Mouse (Mus musculus): Measurements from ENCODE around the gene Ccdc122. TPM values are rescaled to one million over a fixed set of nuclear protein-coding genes. Genes with fewer than 3 reads are reported as not detected.
"Not testable (repeated sequence)": the region's sequence is repeated elsewhere in the genome, so short reads cannot be mapped to it uniquely, and the experiment has no call there.

Gene Ccdc122
- polyA plus RNA-seq, 1 experiment, result not detected

DNA sequence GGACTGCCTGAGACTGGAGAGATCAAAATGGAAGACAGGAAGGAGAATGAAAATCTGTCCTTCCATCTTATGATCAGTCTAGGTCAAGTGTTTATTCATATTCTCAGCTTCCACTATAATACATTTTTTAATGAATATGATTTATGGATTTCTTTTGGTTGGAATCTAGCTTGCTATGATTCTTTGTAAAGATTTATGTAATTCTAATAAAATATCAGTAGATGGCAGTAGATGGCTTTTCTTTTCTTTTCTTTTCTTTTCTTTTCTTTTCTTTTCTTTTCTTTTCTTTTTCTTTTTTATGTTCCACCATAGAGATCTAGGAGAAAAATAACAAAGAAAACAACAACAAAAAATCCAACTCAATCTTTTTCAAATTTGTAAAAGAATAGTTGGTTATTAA lies 16.7 kb downstream of the Ccdc122 start:
- Histone ChIP-seq H3K4me3 (ENCODE audit: insufficient read depth, low read depth, low read length) (no peak overlapping the region), H3K4me1 (ENCODE audit: control insufficient read depth, insufficient read depth, low read length) (no peaks in the 10 kb centered on the region), H3K27ac (ENCODE audit: insufficient read depth, low read depth, low read length) (no peak overlapping the region)
- no peak for TF ChIP-seq POLR2A (IDR thresholded peaks at IDR 0.05; ENCODE audit: insufficient read depth, low read depth, low read length)
- TF ChIP-seq CTCF (IDR thresholded peaks at IDR 0.05; ENCODE audit: insufficient read depth, low read depth, low read length), result no peak

DNA sequence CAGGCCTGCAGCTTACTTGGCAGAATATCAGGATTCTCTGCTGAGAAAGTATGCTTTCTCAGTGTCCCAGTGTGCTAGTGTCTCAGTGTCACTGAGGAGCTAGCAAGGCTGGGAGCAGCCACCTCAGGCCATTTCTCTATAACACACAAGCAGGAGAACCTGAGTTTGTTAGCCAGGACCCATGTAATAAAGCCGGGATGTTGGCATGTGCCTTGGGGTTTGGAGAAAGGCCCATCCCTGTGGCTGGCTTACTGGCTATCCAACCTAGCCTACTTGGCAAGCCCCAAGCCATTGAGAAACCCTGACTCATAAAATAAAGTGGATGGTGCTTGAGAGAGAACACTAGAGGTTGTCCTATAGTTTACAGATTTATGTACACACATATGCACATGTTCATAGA lies 32.8 kb downstream of the Ccdc122 start:
- Histone ChIP-seq H3K4me1 (ENCODE audit: control insufficient read depth, insufficient read depth, low read length) (no peaks in the 10 kb centered on the region), H3K27ac (ENCODE audit: insufficient read depth, low read depth, low read length) (no peak overlapping the region), H3K4me3 (ENCODE audit: insufficient read depth, low read depth, low read length) (no peak overlapping the region)
- WGBS, result 74% methylated on average over 1 of the region's 1 CpGs
- no peak for TF ChIP-seq POLR2A (IDR thresholded peaks at IDR 0.05; ENCODE audit: insufficient read depth, low read depth, low read length)
- TF ChIP-seq CTCF (IDR thresholded peaks at IDR 0.05; ENCODE audit: insufficient read depth, low read depth, low read length), result no peak

DNA sequence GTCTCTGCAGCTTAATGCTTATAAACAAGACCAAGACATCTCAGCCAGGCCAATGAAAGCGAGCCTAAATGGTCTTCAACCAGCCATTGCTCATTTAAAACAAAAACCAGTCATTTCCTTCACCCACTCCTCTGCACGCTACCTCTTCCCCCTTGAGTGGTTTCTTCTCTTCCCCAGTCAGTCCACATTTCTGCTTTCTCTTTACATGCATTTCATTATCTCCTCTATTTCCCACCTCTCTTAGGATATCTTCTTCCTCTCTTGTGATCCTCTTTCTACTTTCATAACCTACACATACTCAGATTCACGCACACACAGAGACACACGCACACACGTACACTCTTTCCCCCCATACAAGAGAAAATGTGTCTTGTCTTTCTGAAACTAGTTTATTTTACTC lies 44.7 kb downstream of the Ccdc122 start:
- TF ChIP-seq CTCF (IDR thresholded peaks at IDR 0.05; ENCODE audit: insufficient read depth, low read depth, low read length) (no peak), POLR2A (IDR thresholded peaks at IDR 0.05; ENCODE audit: insufficient read depth, low read depth, low read length) (no peak)
- Histone ChIP-seq H3K4me1 (ENCODE audit: control insufficient read depth, insufficient read depth, low read length) (no peaks in the 10 kb centered on the region), H3K4me3 (ENCODE audit: insufficient read depth, low read depth, low read length) (no peak overlapping the region), H3K27ac (ENCODE audit: insufficient read depth, low read depth, low read length) (no peak overlapping the region)
- WGBS, result 97% methylated on average over 5 of the region's 5 CpGs

DNA sequence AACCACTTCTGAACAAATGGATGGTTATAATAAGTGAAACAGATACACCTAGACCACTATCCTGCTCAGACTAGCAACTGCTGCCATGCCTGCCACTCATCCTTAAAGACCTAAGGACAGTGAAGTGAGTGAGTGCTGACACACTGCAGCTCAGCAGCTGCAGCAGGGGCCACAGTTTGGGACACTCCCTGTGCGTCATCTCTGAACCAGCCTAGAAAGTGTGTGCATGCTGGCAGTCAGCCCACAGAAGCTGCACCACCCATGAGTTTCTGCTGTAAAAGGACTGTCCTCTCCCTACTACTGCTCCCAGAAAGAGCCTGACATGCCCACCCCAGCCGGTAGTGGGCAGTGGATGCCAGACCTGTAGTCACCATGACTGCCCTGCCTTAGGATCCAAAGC lies 63.7 kb downstream of the Ccdc122 start:
- 76% methylated on average over 2 of the region's 2 CpGs for WGBS
- Histone ChIP-seq H3K27ac (ENCODE audit: insufficient read depth, low read depth, low read length) (no peak overlapping the region), H3K4me3 (ENCODE audit: insufficient read depth, low read depth, low read length) (no peak overlapping the region), H3K4me1 (ENCODE audit: control insufficient read depth, insufficient read depth, low read length) (no peaks in the 10 kb centered on the region)
- TF ChIP-seq CTCF (IDR thresholded peaks at IDR 0.05; ENCODE audit: insufficient read depth, low read depth, low read length) (no peak), POLR2A (IDR thresholded peaks at IDR 0.05; ENCODE audit: insufficient read depth, low read depth, low read length) (no peak)

DNA sequence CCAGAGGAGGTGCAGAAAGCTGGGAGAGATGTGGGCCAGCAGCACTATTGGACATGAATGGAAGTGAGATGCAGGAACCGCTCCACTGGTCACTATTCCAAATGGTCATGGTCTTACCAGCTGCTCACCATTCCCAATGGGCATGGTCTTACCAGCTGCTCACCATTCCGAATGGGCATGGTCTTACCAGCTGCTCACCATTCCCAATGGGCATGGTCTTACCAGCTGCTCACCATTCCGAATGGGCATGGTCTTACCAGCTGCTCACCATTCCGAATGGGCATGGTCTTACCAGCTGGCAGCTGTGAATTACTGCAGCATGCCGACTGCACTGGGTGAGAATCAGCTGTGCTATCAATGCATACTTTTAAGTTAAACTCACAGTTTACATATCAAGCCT lies 74.0 kb downstream of the Ccdc122 start:
- 62% methylated on average over 5 of the region's 5 CpGs for WGBS
- not testable (repeated sequence) for H3K27ac ChIP-seq (ENCODE audit: insufficient read depth, low read depth, low read length); H3K4me3 ChIP-seq (ENCODE audit: insufficient read depth, low read depth, low read length); H3K4me1 ChIP-seq (ENCODE audit: control insufficient read depth, insufficient read depth, low read length)

DNA sequence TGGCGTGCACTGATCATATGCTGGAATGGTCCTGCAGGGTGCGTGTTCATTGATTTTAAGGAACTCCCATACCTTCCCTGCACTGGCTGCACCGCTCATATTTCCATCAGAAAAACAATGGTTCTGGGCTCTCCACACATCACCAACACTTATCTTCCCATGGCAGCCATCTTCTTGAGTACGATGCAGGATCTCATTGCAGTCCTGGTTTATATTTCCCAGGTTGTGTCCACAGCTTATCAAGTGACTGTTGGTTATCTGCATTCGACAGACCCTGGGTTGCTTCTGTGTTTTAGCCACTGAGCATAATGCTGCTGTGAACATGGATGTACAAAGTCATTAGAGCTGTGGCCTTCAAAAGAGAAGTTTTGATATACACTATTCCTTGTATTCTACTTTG lies 94.0 kb downstream of the Ccdc122 start:
- no peak overlapping the region for H3K27ac ChIP-seq (ENCODE audit: insufficient read depth, low read depth, low read length)
- H3K4me3 ChIP-seq (ENCODE audit: insufficient read depth, low read depth, low read length), result no peak overlapping the region
- TF ChIP-seq POLR2A (IDR thresholded peaks at IDR 0.05; ENCODE audit: insufficient read depth, low read depth, low read length) (no peak), CTCF (IDR thresholded peaks at IDR 0.05; ENCODE audit: insufficient read depth, low read depth, low read length) (no peak)
- H3K4me1 ChIP-seq (ENCODE audit: control insufficient read depth, insufficient read depth, low read length), result no peaks in the 10 kb centered on the region
- 94% methylated on average over 5 of the region's 5 CpGs for WGBS

DNA sequence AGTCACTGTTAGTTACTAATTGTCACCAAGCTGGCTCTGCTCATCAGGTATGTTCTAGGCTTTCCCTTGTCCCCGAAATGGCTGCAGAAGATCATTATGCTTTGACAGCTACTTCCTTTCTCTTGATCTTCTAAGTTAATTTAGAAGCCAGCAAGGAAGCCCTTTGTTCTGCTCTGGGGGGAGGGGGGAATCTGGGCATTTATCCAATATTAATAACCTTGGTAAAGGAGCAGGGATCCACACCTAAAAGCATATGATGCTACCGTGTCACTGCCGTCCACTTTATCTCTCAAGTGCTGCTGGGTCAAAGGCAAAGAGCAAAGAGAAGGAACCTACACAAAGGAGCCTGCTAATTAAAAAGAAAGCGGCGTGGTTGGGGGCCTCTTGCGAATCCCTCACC lies 100.4 kb downstream of the Ccdc122 start:
- no peak for TF ChIP-seq POLR2A (IDR thresholded peaks at IDR 0.05; ENCODE audit: insufficient read depth, low read depth, low read length)
- TF ChIP-seq CTCF (IDR thresholded peaks at IDR 0.05; ENCODE audit: insufficient read depth, low read depth, low read length), result no peak
- Histone ChIP-seq H3K27ac (ENCODE audit: insufficient read depth, low read depth, low read length) (no peak overlapping the region), H3K4me1 (ENCODE audit: control insufficient read depth, insufficient read depth, low read length) (peaks cover 3% of the 10 kb centered on the region; the same call in 1 of the 2 replicates), H3K4me3 (ENCODE audit: insufficient read depth, low read depth, low read length) (no peak overlapping the region)
- 71% methylated on average over 6 of the region's 6 CpGs for WGBS

DNA sequence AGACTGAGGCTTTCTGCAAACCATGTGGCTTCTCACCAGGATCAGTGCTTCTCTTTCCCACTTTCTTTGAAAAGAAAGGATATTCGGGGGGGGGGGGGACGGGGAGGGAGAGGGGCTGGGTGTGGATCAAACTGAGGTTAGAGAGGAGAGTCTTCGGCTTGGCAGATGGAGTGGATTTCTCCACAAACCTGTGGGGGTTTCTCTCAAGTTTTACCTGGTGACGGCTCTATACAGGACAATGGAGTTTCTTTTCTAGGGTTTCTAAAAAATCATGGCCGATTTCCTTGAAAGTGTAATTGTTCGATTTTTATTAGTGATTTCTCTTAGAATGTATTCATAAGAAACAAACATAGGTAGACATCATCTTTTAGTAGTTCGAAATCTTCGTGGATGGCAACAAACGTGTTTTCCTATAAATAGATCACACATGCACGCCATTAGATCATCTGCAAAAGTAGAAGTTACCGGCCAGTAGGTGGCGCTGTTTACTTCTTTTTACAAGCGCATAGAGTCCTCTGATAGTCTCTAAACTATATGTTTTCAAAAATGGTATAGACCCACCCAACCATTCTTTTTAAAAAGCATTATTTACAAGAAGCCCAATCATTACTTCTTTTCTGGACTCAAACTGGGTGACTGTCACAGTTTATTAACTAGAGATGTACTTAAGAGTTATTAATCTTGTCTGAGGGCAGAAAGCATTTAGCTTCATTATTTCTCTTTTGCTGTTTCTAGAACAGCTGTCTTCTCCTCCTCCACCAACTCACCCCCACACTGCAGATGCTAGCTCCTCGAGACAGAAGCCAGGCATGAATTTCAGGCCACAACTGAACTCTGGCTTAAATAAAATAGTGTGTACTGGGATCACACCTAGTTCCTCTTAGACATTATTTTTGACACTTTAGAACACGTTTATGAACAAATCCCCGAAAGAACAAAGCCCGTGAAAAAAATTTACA lies 105.0 kb downstream of the Ccdc122 start:
- Histone ChIP-seq H3K4me1 (ENCODE audit: control insufficient read depth, insufficient read depth, low read length) (peaks cover 3% of the 10 kb centered on the region; the same call in 1 of the 2 replicates), H3K4me3 (ENCODE audit: insufficient read depth, low read depth, low read length) (no peak overlapping the region), H3K27ac (ENCODE audit: insufficient read depth, low read depth, low read length) (no peak overlapping the region)
- no peak for TF ChIP-seq POLR2A (IDR thresholded peaks at IDR 0.05; ENCODE audit: insufficient read depth, low read depth, low read length)
- no peak for TF ChIP-seq CTCF (IDR thresholded peaks at IDR 0.05; ENCODE audit: insufficient read depth, low read depth, low read length)
- 18% methylated on average over 17 of the region's 17 CpGs for WGBS

DNA sequence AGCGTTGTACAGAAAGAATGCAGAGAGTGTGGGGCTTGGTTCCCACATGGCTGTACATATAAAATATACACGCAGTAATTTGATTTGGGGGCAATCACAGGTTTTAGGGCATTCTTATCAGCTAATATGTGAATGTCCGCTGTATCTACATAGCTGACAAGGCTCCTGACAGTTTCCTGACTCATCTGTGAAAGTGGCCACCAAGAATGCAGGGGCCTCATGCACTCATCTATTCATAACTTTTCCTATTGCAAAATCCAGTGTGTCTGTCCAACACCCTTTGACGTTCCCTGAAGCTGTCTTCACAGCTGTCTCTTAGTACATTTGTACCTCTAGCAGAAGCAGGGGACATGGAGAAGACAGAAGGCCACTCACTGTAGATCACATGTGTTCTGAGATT lies 108.5 kb downstream of the Ccdc122 start:
- Histone ChIP-seq H3K4me1 (ENCODE audit: control insufficient read depth, insufficient read depth, low read length) (peaks cover 3% of the 10 kb centered on the region; the same call in 1 of the 2 replicates), H3K4me3 (ENCODE audit: insufficient read depth, low read depth, low read length) (no peak overlapping the region), H3K27ac (ENCODE audit: insufficient read depth, low read depth, low read length) (no peak overlapping the region)
- 90% methylated on average over 4 of the region's 4 CpGs for WGBS
- no peak for TF ChIP-seq CTCF (IDR thresholded peaks at IDR 0.05; ENCODE audit: insufficient read depth, low read depth, low read length)
- TF ChIP-seq POLR2A (IDR thresholded peaks at IDR 0.05; ENCODE audit: insufficient read depth, low read depth, low read length), result no peak
